Mouse (Mus musculus) stomach, postnatal 0 days (tissue): ENCODE measurements around the gene Zscan22. TPM values are rescaled to one million over a fixed set of nuclear protein-coding genes. Genes with fewer than 3 reads are reported as not detected.
"Not testable (repeated sequence)": the region's sequence is repeated elsewhere in the genome, so short reads cannot be mapped to it uniquely, and the experiment has no call there.

Source experiments
- ATAC-seq: fragments of 200-750 bp; cut with Nextera tagmentation; 2 replicates; pipeline ENCODE4 v1.8.0; 2017; ENCODE audit not compliant: low FRiP score, low TSS enrichment
- DNase-seq: peaks from one replicate; pipeline ENCODE4 v3.0.0-alpha.2; 2016; ENCODE audit warnings: low spot score
- H3K27ac ChIP-seq: fragments of 300-500 bp; sonication (generic); replicated peaks from 2 replicates; pipeline ENCODE4 v1.5.1; 2014; ENCODE audit warnings: mild to moderate bottlenecking, control low read depth
- H3K27me3 ChIP-seq: fragments of 300-500 bp; sonication (generic); 2 replicates; pipeline ENCODE4 v1.6.1; 2014; ENCODE audit warnings: low read length; ENCODE audit not compliant: control insufficient read depth, insufficient read depth
- H3K36me3 ChIP-seq: fragments of 300-500 bp; sonication (generic); 2 replicates; pipeline ENCODE4 v1.6.1; 2014; ENCODE audit warnings: low read length, mixed read lengths; ENCODE audit not compliant: control insufficient read depth, insufficient read depth
- H3K4me1 ChIP-seq: fragments of 300-500 bp; sonication (generic); replicated peaks from 2 replicates; pipeline ENCODE4 v1.6.1; 2014; ENCODE audit warnings: antibody characterized with exemption; ENCODE audit not compliant: control insufficient read depth, insufficient read depth
- H3K4me2 ChIP-seq: fragments of 300-500 bp; sonication (generic); replicated peaks from 2 replicates; pipeline ENCODE4 v1.6.1; 2014; ENCODE audit warnings: low read depth, mild to moderate bottlenecking, control low read depth, moderate library complexity
- H3K4me3 ChIP-seq: fragments of 300-500 bp; sonication (generic); 2 replicates; pipeline ENCODE4 v1.5.1; 2014; ENCODE audit warnings: low read depth, low read length, control low read depth
- H3K9ac ChIP-seq: fragments of 300-500 bp; sonication (generic); 2 replicates; pipeline ENCODE4 v1.6.1; 2014; ENCODE audit warnings: mild to moderate bottlenecking, low read length, control low read depth, mixed read lengths
- H3K9me3 ChIP-seq: fragments of 300-500 bp; sonication (generic); 2 replicates; pipeline ENCODE4 v1.6.1; 2016; ENCODE audit warnings: low read length; ENCODE audit not compliant: control insufficient read depth
- CTCF ChIP-seq: IDR thresholded peaks from 2 replicates; pipeline ENCODE4 v1.5.1; 2016; ENCODE audit warnings: antibody characterized with exemption, low read depth, mild to moderate bottlenecking, moderate library complexity
- EP300 ChIP-seq: optimal IDR thresholded peaks from 2 replicates; pipeline ENCODE3; 2016; ENCODE audit warnings: antibody characterized with exemption
- WGBS: fragments of 180-500 bp; shearing (Covaris S2); extraction: QIAGEN DNeasy Blood & Tissue Kit; methylation state at CpG from one replicate; pipeline ENCODE4 v1.1.7; 2014; 5-methylcytosine and 5-hydroxymethylcytosine counted together
- polyA plus RNA-seq: library from polyadenylated mRNA; unstranded; fragments of >200 nt; fragmentation: Nextera tagmentation; extraction: Ambion mirVana; gene quantifications from 2 replicates; pipeline ENCODE4 v1.2.1, GENCODE M21; 2015

Zscan22 gene
- polyA plus RNA-seq, result 5.1 and 5.8 TPM in 2 replicates

DNA sequence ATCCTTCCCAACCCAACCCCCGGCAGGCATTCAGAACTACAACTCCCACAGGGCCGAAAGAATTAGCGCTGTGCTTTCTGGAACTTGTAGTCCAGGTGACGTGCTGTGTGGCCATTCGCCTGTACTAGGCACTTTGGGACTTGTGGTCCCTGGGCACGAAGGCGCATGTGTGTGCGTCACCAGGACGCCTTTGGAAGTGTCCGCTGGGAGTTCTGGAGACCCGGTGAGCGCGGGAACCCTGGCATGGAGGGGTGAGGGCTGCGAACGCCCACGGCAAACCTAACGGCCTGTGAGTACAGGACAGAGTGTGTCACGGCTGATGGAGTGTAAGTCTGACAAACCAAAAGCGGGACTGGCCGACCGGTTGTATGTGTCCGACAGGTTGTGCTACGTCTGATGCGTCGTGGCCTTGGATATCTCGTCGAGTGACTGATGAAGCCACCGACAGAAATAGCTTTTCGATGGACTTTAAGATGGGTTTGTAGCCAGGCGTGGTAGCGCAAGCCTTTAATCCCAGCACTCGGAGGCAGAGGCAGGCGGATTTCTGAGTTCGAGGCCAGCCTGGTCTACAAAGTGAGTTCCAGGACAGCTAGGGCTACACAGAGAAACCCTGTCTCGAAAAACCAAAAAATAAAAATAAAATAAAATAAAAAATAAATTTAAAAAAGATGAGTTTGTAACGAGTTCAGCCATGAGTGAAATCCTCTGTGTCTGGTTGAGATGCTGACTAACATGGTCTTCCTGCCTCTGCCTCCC is at the start of gene Zscan22:
Gene Zscan22, plus strand, starts transcription at position 161 of the 756 bp plus-strand sequence.
- ATAC-seq, result peak; percentile 100
- WGBS, result 4% methylated on average over 36 of the region's 36 CpGs

DNA sequence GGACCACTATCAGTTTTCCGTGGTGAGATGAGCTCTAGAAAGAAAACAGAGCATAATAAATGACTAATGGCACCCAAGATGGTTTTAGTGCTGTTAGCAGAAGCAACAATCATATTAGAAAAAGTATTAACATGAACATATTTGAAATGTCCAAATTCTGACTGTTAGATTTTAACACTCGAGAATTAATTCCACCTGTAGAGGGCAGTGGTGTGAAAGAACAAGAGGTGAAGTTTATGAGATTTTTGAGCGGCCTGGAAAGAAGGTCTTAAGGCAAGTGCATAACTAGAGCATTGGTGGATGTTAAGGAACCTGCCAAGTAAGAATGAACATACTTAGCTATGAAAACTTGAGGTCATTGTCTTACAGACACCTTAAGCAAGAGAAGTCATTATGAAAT is 23.3 kb upstream of the Zscan22 start:
- WGBS, result 14% methylated on average over 3 of the region's 3 CpGs
- Histone ChIP-seq H3K4me3 (no peak overlapping the region), H3K4me2 (no peak overlapping the region), H3K4me1 (no peaks in the 10 kb centered on the region), H3K9ac (no peak overlapping the region), H3K27me3 (no peaks in the 10 kb centered on the region), H3K9me3 (no peaks in the 10 kb centered on the region), H3K36me3 (no peaks in the 10 kb centered on the region), H3K27ac (no peak overlapping the region)
- TF ChIP-seq EP300 (no peak), CTCF (peak; percentile 66)
- no peak for DNase-seq
- ATAC-seq, result no peak

More for the DNA sequence above, at the start of gene Zscan22:
- H3K4me2 ChIP-seq, result peak within 1 kb of the TSS; percentile 52
- no peaks in the 10 kb centered on the region for H3K4me1 ChIP-seq
- no peaks in the 10 kb centered on the region for H3K36me3 ChIP-seq
- no peaks in the 10 kb centered on the region for H3K27me3 ChIP-seq
- H3K9me3 ChIP-seq, result no peaks in the 10 kb centered on the region
- H3K9ac ChIP-seq, result peak within 1 kb of the TSS; percentile 65
- TF ChIP-seq CTCF, result no peak
- no peak for TF ChIP-seq EP300
- H3K4me3 ChIP-seq, result peak within 1 kb of the TSS; percentile 70
- peak; percentile 91 for DNase-seq
- no peak within 1 kb of the TSS for H3K27ac ChIP-seq

DNA sequence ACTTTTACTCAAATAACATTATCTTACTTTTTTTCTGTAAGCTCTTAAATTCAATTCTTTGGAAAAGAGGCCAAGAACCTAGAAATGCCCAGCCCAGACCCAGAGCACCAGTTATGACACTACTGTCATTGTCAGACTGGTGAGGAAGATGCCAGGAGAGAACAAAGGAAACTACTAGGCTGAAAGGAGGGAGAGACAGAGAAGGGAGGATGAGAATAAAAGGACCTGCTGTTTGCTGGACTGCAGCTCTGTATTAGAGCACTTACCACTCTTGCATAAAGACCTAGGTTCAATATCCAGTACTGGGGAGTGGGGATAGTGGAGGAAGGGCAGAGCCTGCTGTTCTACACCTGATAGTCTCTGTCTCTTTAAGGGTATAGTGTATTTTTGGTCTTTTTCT is 17.6 kb upstream of the Zscan22 start:
- ATAC-seq, result no peak
- TF ChIP-seq EP300 (no peak), CTCF (no peak)
- no peak overlapping the region for H3K4me3 ChIP-seq
- H3K4me2 ChIP-seq, result no peak overlapping the region
- H3K27ac ChIP-seq, result no peak overlapping the region
- no peak overlapping the region for H3K9ac ChIP-seq
- no peak for DNase-seq
- no peaks in the 10 kb centered on the region for H3K9me3 ChIP-seq
- peaks cover 4% of the 10 kb centered on the region for H3K4me1 ChIP-seq
- peaks cover 2% of the 10 kb centered on the region; the same call in 1 of the 2 replicates for H3K36me3 ChIP-seq
- H3K27me3 ChIP-seq, result no peaks in the 10 kb centered on the region

DNA sequence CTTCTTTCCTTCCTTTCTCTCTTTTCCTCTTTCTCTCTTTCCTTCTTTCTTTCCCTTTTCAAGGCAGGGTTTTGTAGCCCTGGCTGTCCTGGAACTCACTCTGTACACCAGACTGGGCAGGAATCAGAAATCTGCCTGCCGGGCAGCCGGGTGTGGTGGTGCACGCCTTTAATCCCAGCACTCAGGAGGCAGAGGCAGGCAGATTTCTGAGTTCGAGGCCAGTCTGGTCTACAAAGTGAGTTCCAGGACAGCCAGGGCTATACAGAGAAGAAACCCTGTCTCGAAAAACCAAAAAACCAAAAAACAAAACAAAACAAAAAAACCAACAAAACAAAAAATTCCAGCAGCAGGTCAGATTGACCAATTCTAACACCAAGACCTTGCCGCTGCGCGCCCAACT is 17.1 kb upstream of the Zscan22 start:
- not testable (repeated sequence) for H3K27me3 ChIP-seq, ATAC-seq, H3K9ac ChIP-seq

DNA sequence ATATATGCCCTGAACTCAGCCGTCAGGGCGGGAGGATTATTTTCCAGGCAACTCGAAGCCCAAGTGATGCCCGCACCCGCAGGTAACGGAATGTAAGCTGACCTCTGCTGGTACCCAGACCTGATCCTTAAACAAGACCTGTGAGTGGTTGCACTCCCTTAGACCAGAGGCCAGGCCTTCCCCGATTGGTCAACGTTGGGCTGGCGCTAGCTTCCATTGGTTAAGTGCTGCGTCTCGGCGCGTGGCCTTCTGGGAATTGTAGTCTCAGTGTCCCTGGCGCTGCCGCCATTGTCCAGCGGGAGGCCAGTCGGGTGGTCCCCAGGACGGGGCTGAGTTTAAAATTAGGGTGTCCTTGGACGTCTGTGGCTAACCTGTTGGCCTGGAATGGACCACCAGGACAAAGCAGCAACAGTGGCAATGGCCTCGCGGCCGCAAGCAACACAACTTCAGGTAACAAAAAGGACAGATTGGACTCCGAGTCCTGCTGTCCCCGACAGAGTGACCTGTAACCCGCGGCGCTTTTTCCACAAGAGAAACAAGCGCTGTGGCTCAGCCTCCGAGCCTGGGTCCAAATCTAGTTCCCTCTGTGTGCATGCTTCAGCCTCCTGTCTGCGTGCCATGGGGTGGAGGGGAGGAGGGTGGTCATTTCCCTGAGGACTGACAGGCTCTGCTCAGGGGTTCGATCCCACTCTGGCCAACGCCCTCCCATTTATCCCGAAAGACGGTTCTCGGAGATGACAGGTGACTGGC is 16.5 kb upstream of the Zscan22 start, which contains the start of gene Zfp128:
Gene Zfp128, plus strand, starts transcription at position 267 of the 750 bp plus-strand sequence.
- ATAC-seq (peak; percentile 100), DNase-seq (peak; percentile 92)
- TF ChIP-seq EP300, result no peak
- peak; percentile 17 for TF ChIP-seq CTCF
- no peaks in the 10 kb centered on the region for H3K27me3 ChIP-seq
- H3K4me2 ChIP-seq, result peak within 1 kb of the TSS; percentile 82
- under 1% methylated on average over 35 of the region's 35 CpGs for WGBS
- peaks cover 6% of the 10 kb centered on the region; the same call in 1 of the 2 replicates for H3K36me3 ChIP-seq
- H3K9ac ChIP-seq, result peak within 1 kb of the TSS; percentile 68
- peak within 1 kb of the TSS; percentile 74 for H3K4me3 ChIP-seq
- peaks cover 4% of the 10 kb centered on the region for H3K4me1 ChIP-seq
- no peak within 1 kb of the TSS for H3K27ac ChIP-seq
- H3K9me3 ChIP-seq, result no peaks in the 10 kb centered on the region

More for the DNA sequence above, 17.1 kb upstream of the Zscan22 start:
- not testable (repeated sequence) for H3K27ac ChIP-seq, DNase-seq, H3K9me3 ChIP-seq, H3K4me1 ChIP-seq, H3K36me3 ChIP-seq
- WGBS, result 51% methylated on average over 8 of the region's 8 CpGs
- Histone ChIP-seq H3K4me2 (peak overlapping the region; percentile 82), H3K4me3 (peak overlapping the region; percentile 74)
